Mouse (Mus musculus) thymus, adult 2 months (tissue): ENCODE measurements around the gene Ptprd.

Experiments used
- CTCF ChIP-seq: fragments of 200-500 bp; IDR thresholded peaks from 2 replicates; pipeline ENCODE4 v1.5.1; 2012; ENCODE audit warnings: mild to moderate bottlenecking, control low read depth, low read length, moderate library complexity, borderline replicate concordance; ENCODE audit not compliant: control insufficient read depth, poor library complexity, insufficient read depth; ENCODE audit errors: extremely low read depth
- POLR2A ChIP-seq: fragments of 200-500 bp; IDR thresholded peaks from 2 replicates; pipeline ENCODE4 v1.6.1; 2012; ENCODE audit warnings: mild to moderate bottlenecking, low read length, control low read depth, moderate library complexity; ENCODE audit not compliant: control insufficient read depth, poor library complexity, insufficient read depth; ENCODE audit errors: extremely low read depth

DNA sequence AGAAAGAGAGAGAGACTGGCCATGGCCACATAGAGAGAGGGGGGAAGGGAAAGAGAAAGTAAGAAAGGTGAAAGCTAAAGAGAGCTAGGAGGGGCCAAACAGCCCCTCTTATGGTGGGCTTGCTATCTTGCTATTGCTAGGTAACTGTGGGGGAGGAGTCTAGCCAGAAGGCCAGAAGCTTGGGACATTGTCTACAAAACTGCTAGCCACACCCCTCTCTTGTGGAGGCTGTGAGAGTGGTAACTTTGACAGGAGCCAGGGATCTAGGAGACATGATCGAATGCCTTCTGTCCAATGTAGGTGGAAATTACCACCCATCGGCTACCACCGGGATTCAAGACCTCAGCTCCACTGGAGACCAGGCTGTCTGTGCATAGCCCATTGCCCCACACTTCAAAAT lies 1899.2 kb downstream of the Ptprd start:
- TF ChIP-seq CTCF (no peak), POLR2A (no peak)
